Mouse (Mus musculus): Measurements from ENCODE around the gene Capn1. TPM values are rescaled to one million over a fixed set of nuclear protein-coding genes. Genes with fewer than 3 reads are reported as not detected.
A peak's percentile ranks its signal among the peaks of the same experiment; 100 is the strongest.

The Capn1 gene
- polyA plus RNA-seq, 1 experiment, result 110 TPM

DNA sequence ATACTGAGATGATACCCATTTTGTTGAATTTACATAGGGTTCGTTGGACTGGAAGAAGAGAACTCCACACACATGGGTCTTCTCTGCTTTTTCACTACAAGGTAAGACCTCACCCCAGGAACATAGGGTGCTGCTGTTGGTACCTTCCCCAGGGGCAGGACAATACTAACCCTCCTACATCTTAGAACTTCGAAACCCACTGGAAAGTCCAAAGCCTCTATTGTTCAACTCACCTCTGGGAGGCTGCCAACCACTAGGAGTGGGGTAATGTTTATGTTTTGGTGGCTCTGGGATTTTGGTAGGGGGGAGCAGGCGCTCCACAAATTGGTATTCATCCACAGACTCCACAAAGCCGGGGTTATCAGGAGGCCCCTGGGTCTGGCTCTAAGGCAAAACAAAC, 41.0 kb upstream of the Capn1 start:
- Histone ChIP-seq H3K4me2 (ENCODE audit: low read depth) (peak overlapping the region; percentile 86), H3ac (ENCODE audit: control insufficient read depth, insufficient read length) (peak overlapping the region; percentile 43), H3K27me3 (ENCODE audit: control insufficient read depth, insufficient read depth, insufficient read length) (no peaks in the 10 kb centered on the region), H3K4me3 (peak overlapping the region; percentile 96), H3K79me2 (ENCODE audit: control insufficient read depth, insufficient read depth) (peaks cover 47% of the 10 kb centered on the region), H3K36me3 (ENCODE audit: control insufficient read depth, insufficient read depth) (peaks cover 27% of the 10 kb centered on the region)
- TF ChIP-seq REST (IDR thresholded peaks at IDR 0.05; ENCODE audit: insufficient read depth, insufficient read length) (no peak), MYOD1 (IDR thresholded peaks at IDR 0.05; ENCODE audit: control insufficient read depth in 1 of 3, insufficient read length in 2 of 3, low read depth in 2 of 3) (no peak), TCF12 (IDR thresholded peaks at IDR 0.05; ENCODE audit: insufficient read depth, poor library complexity, severe bottlenecking) (no peak), SRF (IDR thresholded peaks at IDR 0.05; ENCODE audit: control insufficient read depth, insufficient read length, low read depth) (no peak)

GRCm38 (mm10) chr19:6054296-6054695, 38.6 kb upstream of the Capn1 start:
- TF ChIP-seq USF1 (IDR thresholded peaks at IDR 0.05; ENCODE audit: low read depth), result no peak
- no peak for TF ChIP-seq REST (IDR thresholded peaks at IDR 0.05; ENCODE audit: insufficient read depth, insufficient read length)
- no peak for TF ChIP-seq MYOD1 (IDR thresholded peaks at IDR 0.05; ENCODE audit: control insufficient read depth in 1 of 3, insufficient read length in 2 of 3, low read depth in 2 of 3)
- no peak overlapping the region for H3ac ChIP-seq (ENCODE audit: control insufficient read depth, insufficient read length)
- H3K36me3 ChIP-seq (ENCODE audit: control insufficient read depth, insufficient read depth), result peaks cover 40% of the 10 kb centered on the region
- no peak overlapping the region for H3K4me2 ChIP-seq (ENCODE audit: low read depth)
- no peaks in the 10 kb centered on the region for H3K27me3 ChIP-seq (ENCODE audit: control insufficient read depth, insufficient read depth, insufficient read length)
- peaks cover 47% of the 10 kb centered on the region for H3K79me2 ChIP-seq (ENCODE audit: control insufficient read depth, insufficient read depth)
- H3K4me3 ChIP-seq, result no peak overlapping the region

DNA sequence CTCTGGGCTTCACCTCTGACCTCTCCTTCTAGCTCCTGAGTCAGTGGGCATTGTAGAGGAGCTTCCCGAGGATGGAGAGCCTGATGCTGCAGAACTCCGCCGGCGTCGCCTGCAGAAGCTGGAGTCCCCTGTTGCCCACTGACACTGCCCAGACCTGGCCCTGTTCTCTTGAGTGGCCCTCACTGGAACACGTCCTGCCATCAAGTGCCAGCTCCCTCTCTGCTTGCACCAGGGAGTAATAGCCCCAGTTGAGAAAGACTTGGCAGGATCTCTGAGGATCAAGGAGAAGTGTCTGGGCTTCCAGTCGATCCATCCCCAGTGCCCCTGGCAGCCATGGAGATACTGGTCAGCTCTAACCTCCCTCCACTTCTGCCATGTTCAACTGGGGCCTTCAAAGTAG, 36.8 kb upstream of the Capn1 start:
- no peak overlapping the region for H3K4me3 ChIP-seq
- H3K36me3 ChIP-seq (ENCODE audit: control insufficient read depth, insufficient read depth), result peaks cover 34% of the 10 kb centered on the region
- H3K27me3 ChIP-seq (ENCODE audit: control insufficient read depth, insufficient read depth, insufficient read length), result no peaks in the 10 kb centered on the region
- TF ChIP-seq POLR2A (IDR thresholded peaks at IDR 0.05; ENCODE audit: insufficient read length, low read depth) (peak; percentile 28), REST (IDR thresholded peaks at IDR 0.05; ENCODE audit: insufficient read depth, insufficient read length) (no peak)
- no peak overlapping the region for H3K4me2 ChIP-seq (ENCODE audit: low read depth)
- H3ac ChIP-seq (ENCODE audit: control insufficient read depth, insufficient read length), result no peak overlapping the region
- peaks cover 45% of the 10 kb centered on the region for H3K79me2 ChIP-seq (ENCODE audit: control insufficient read depth, insufficient read depth)

DNA sequence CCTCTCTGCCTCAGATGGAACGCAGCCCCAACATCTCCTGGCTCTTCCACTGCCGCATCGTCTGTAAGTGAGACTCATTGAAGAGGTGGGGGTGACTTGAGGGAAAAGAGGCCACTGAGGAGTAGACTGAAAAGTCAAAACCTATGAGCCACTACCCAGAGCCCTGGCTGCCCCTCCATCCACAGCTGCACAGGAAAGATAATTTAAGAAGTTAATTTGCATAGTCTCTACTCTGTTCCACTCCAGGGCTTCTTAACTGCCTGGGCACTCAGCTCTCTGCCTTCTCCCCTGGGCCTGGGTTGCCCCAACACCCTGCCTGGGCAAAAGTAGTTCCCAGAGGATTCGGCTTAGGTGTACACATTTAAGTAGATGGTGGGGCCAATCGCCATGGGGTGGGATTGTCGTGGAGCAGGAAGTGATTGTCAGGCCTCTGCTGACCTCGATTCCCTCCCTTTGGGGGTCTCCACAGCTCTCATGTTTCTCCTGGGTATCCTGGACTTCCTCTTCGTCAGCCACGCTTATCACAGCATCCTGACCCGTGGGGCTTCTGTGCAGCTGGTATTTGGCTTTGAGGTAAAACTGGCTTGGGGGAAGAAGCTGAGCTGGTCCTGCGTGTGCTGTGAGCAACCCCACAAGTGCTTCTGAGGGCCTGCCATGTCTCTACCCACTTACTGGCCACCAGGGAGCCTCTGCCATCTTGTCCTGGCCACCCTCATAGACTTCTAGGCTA, 33.1 kb upstream of the Capn1 start:
- no peak for TF ChIP-seq USF1 (IDR thresholded peaks at IDR 0.05; ENCODE audit: low read depth)
- TF ChIP-seq TCF3 (IDR thresholded peaks at IDR 0.05; ENCODE audit: insufficient read length, low read depth), result no peak
- no peak for TF ChIP-seq TCF12 (IDR thresholded peaks at IDR 0.05; ENCODE audit: insufficient read depth, poor library complexity, severe bottlenecking)
- peak; percentile 8 for TF ChIP-seq POLR2A (IDR thresholded peaks at IDR 0.05; ENCODE audit: insufficient read length, low read depth)
- H3K79me2 ChIP-seq (ENCODE audit: control insufficient read depth, insufficient read depth), result peaks cover 16% of the 10 kb centered on the region
- peaks cover 23% of the 10 kb centered on the region for H3K36me3 ChIP-seq (ENCODE audit: control insufficient read depth, insufficient read depth)
- no peak overlapping the region for H3ac ChIP-seq (ENCODE audit: control insufficient read depth, insufficient read length)
- no peaks in the 10 kb centered on the region for H3K27me3 ChIP-seq (ENCODE audit: control insufficient read depth, insufficient read depth, insufficient read length)
- H3K4me2 ChIP-seq (ENCODE audit: low read depth), result no peak overlapping the region
- H3K4me3 ChIP-seq, result peak overlapping the region; percentile 94

- peak overlapping the region; percentile 95 for H3K4me2 ChIP-seq (ENCODE audit: low read depth)
- peak overlapping the region; percentile 94 for H3K4me3 ChIP-seq
- peak overlapping the region; percentile 46 for H3ac ChIP-seq (ENCODE audit: control insufficient read depth, insufficient read length)
- H3K36me3 ChIP-seq (ENCODE audit: control insufficient read depth, insufficient read depth), result peaks cover 17% of the 10 kb centered on the region
- no peak for TF ChIP-seq E2F4 (IDR thresholded peaks at IDR 0.05; ENCODE audit: insufficient read depth)
- no peak for TF ChIP-seq SRF (IDR thresholded peaks at IDR 0.05; ENCODE audit: control insufficient read depth, insufficient read length, low read depth)
- no peak for TF ChIP-seq USF1 (IDR thresholded peaks at IDR 0.05; ENCODE audit: low read depth)
- TF ChIP-seq MYOD1 (IDR thresholded peaks at IDR 0.05; ENCODE audit: control insufficient read depth in 1 of 3, insufficient read length in 2 of 3, low read depth in 2 of 3), result no peak
- peak; percentile 39 for TF ChIP-seq POLR2AphosphoS2 (IDR thresholded peaks at IDR 0.05; ENCODE audit: insufficient read length, low read depth)
- peaks cover 16% of the 10 kb centered on the region for H3K79me2 ChIP-seq (ENCODE audit: control insufficient read depth, insufficient read depth)
- H3K27me3 ChIP-seq (ENCODE audit: control insufficient read depth, insufficient read depth, insufficient read length), result no peaks in the 10 kb centered on the region
Observed at GRCm38 (mm10) chr19:6047899-6048166, 32.1 kb upstream of the Capn1 start.

DNA sequence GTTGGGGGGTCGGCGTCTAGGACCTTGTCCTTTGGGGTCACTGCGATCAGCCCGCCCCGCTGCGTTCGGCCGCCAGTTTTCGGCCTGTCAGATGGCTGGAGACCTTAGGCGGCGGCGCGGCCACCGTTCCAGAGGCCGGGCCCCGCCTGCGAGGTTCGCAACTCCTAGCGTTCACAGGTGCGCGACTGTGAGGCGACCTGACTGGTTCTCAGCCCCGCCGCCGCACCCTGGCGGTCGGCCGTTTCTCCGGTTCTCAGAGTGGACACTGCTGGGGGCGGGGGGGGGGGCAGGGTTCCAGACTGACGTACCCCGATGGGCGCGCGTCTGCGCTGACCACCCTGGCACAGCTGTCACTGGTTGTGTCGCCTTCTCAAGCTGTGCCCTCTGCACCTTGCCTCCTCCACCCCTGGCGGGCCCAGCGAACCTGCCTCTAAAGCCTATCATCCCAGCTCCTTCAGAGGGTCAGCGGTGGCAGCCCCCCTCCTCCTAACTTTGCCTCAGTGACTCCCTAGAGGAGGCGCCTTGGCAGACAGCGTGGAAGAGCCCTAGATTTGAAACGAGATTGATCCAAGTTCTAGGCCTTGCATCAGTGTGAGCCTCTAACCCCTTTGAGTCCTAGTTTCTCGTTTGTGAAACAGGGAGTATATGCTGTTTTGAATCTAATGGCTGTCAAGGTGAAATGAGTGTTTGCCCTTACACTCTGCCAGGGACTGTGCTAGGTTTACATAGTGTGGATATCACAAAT, 31.6 kb upstream of the Capn1 start:
- H3K4me3 ChIP-seq, result peak overlapping the region; percentile 94
- peak in 2 of 3 experiments; percentile 48 to 73 for TF ChIP-seq MYOG (IDR thresholded peaks at IDR 0.05; ENCODE audit: control insufficient read depth in 1 of 3, insufficient read depth in 1 of 3, insufficient read length in 2 of 3, low read depth in 2 of 3)
- no peak for TF ChIP-seq POLR2A (IDR thresholded peaks at IDR 0.05; ENCODE audit: insufficient read length, low read depth)
- peak in 2 of 3 experiments; percentile 41 to 73 for TF ChIP-seq MYOD1 (IDR thresholded peaks at IDR 0.05; ENCODE audit: control insufficient read depth in 1 of 3, insufficient read length in 2 of 3, low read depth in 2 of 3)
- TF ChIP-seq POLR2AphosphoS2 (IDR thresholded peaks at IDR 0.05; ENCODE audit: insufficient read length, low read depth), result peak; percentile 81

More for the DNA sequence above, 31.6 kb upstream of the Capn1 start:
- Histone ChIP-seq H3K4me2 (ENCODE audit: low read depth) (peak overlapping the region; percentile 95), H3ac (ENCODE audit: control insufficient read depth, insufficient read length) (peak overlapping the region; percentile 46), H3K79me2 (ENCODE audit: control insufficient read depth, insufficient read depth) (peaks cover 16% of the 10 kb centered on the region), H3K36me3 (ENCODE audit: control insufficient read depth, insufficient read depth) (peaks cover 14% of the 10 kb centered on the region), H3K27me3 (ENCODE audit: control insufficient read depth, insufficient read depth, insufficient read length) (no peaks in the 10 kb centered on the region)

Measured in myocyte (in vitro differentiated cells).